Comparison of ENCODE assay signal across 9 mouse cellular contexts in the genomic region with DNA sequence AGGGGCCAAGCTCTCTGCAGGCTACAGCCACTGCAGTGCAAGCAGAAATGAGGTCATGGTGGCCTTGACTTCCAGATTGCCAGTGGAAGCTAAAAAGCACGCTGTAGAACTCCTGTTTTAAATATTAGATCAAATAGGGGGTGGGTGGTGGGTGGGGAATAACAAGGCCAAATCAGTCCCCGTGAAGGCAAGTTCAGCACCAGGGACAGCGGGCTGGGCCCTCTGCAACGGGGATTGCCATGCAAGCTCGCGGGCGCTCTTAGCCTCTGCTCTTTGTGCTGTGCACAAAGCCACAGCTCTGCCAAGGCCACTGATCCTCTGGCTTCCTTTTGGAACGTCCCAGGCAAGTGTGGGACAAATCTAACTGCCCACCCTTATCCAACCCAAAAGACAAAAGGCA.
A peak's percentile ranks its signal among the peaks of the same experiment; 100 is the strongest.
DNase-seq lines count a peak whose midpoint lies in the region; ATAC-seq lines count a peak whose summit lies in the region.
"Had no signal": no experiment of that assay in that cellular context is flagged by ENCODE, and none has a peak within 500 bp of the region (broad histone marks: within the 10 kb centered on the region; RNA-seq: fewer than 3 reads in every experiment).

No protein-coding gene starts in this region.

- H3K36me3 ChIP-seq in kidney, embryonic 14.5 days (ENCODE audit: control insufficient read depth, insufficient read depth, low read length) = no peaks in the 10 kb centered on the region
- H3K36me3 ChIP-seq: forebrain, embryonic 12.5 days had no signal

- DNase-seq in kidney, postnatal 14 days = peak; percentile 17
- DNase-seq in Muller cell, postnatal 12 days (ENCODE audit: inconsistent ontology term) = peak; percentile 52
- DNase-seq in adrenal gland, postnatal 25 days = peak; percentile 21
- peak; percentile 80 for DNase-seq in mesoderm, embryonic 11.5 days (ENCODE audit: low read depth, low spot score)
- no peak for DNase-seq in urinary bladder, postnatal 36 days (ENCODE audit: low spot score in 2 of 2)
- no peak for DNase-seq in urinary bladder, postnatal 25 days (ENCODE audit: low spot score)

- no peak overlapping the region for H3K27ac ChIP-seq in kidney, embryonic 14.5 days (ENCODE audit: low read depth, low read length)
- H3K27ac ChIP-seq: forebrain, embryonic 12.5 days had no signal

- no peaks in the 10 kb centered on the region for H3K9me3 ChIP-seq in kidney, embryonic 14.5 days (ENCODE audit: control insufficient read depth, low read length)
- H3K9me3 ChIP-seq: forebrain, embryonic 12.5 days had no signal

- no peak for ATAC-seq in kidney, embryonic 14.5 days (ENCODE audit: low FRiP score, low TSS enrichment)
- ATAC-seq in granulocyte monocyte progenitor cell, adult 5-6 weeks (replicated peaks; ENCODE audit: poor library complexity, severe bottlenecking) = no peak

- H3K4me2 ChIP-seq in kidney, embryonic 14.5 days (replicated peaks; ENCODE audit: low read depth, low read length) = no peak overlapping the region
- H3K4me2 ChIP-seq: forebrain, embryonic 12.5 days had no signal

- H3K9ac ChIP-seq in kidney, embryonic 14.5 days (ENCODE audit: low read depth, low read length) = no peak overlapping the region
- H3K9ac ChIP-seq: forebrain, embryonic 12.5 days had no signal

- no peaks in the 10 kb centered on the region for H3K4me1 ChIP-seq in kidney, embryonic 14.5 days (ENCODE audit: control insufficient read depth, insufficient read depth, low read length)
- H3K4me1 ChIP-seq: forebrain, embryonic 12.5 days had no signal

- H3K4me3 ChIP-seq in kidney, embryonic 14.5 days (ENCODE audit: low read length) = no peak overlapping the region
- H3K4me3 ChIP-seq: forebrain, embryonic 12.5 days had no signal

- no peaks in the 10 kb centered on the region for H3K27me3 ChIP-seq in kidney, embryonic 14.5 days (ENCODE audit: control insufficient read depth, insufficient read depth, low read length)
- H3K27me3 ChIP-seq: forebrain, embryonic 12.5 days had no signal

- WGBS in kidney, embryonic 14.5 days = 7% methylated on average over 8 of the region's 8 CpGs

Comparison
In these comparisons a context has a peak if more than half of its experiments do, and no peak if none do; other contexts are left out.
1. DNase-seq: peak in kidney, postnatal 14 days (single experiment), Muller cell, postnatal 12 days (single experiment), adrenal gland, postnatal 25 days (single experiment) and mesoderm, embryonic 11.5 days (single experiment); none in urinary bladder, postnatal 36 days (0 of 2) and urinary bladder, postnatal 25 days (single experiment).